Mouse (Mus musculus): ENCODE results near the gene Tbce. TPM values are rescaled to one million over a fixed set of nuclear protein-coding genes. Genes with fewer than 3 reads are reported as not detected.
"Not testable (repeated sequence)": the region's sequence is repeated elsewhere in the genome, so short reads cannot be mapped to it uniquely, and the experiment has no call there.

Tbce gene
- total RNA-seq, 1 experiment from 2014 or later = 57.6 TPM

GRCm38 (mm10) chr13:14035875-14036630 lies 3.4 kb downstream of the Tbce start:
- ATAC-seq (replicated peaks; ENCODE audit: insufficient number of reproducible peaks, low FRiP score, low TSS enrichment, poor library complexity, severe bottlenecking) = no peak

DNA sequence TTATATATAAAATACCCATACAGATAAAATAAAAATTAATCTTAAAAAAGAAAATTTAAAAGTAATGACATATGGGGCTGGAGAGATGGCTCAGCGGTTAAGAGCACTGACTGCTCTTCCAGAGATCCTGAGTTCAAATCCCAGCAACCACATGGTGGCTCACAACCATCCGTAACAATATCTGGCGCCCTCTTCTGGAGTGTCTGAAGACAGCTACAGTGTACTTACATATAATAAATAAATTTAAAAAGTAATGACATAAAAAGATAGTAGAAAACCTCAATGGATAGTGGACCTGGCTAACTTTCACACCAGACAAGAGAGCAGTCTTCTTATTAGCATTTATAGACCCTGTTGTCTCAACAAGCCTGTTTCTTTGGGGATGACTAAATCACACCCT lies 4.1 kb downstream of the Tbce start:
- ATAC-seq (replicated peaks; ENCODE audit: insufficient number of reproducible peaks, low FRiP score, low TSS enrichment, poor library complexity, severe bottlenecking) = not testable (repeated sequence)

DNA sequence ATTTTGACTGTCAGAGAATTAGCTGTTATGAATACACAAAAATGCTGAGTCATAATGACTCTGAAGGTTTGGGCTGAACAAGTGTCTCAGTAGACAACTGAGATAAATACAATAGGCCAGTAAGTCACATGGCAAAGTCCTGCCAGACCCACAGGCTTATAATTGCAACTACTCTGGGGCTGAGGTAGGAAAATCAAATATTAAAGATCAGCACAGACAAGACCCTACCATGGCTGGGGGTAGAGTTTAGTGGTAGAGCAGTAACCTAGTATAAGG lies 5.4 kb downstream of the Tbce start:
- no peak for ATAC-seq (replicated peaks; ENCODE audit: insufficient number of reproducible peaks, low FRiP score, low TSS enrichment, poor library complexity, severe bottlenecking)

- ATAC-seq (replicated peaks; ENCODE audit: insufficient number of reproducible peaks, low FRiP score, low TSS enrichment, poor library complexity, severe bottlenecking) = no peak
Observed at GRCm38 (mm10) chr13:14033309-14034072, 5.9 kb downstream of the Tbce start.

DNA sequence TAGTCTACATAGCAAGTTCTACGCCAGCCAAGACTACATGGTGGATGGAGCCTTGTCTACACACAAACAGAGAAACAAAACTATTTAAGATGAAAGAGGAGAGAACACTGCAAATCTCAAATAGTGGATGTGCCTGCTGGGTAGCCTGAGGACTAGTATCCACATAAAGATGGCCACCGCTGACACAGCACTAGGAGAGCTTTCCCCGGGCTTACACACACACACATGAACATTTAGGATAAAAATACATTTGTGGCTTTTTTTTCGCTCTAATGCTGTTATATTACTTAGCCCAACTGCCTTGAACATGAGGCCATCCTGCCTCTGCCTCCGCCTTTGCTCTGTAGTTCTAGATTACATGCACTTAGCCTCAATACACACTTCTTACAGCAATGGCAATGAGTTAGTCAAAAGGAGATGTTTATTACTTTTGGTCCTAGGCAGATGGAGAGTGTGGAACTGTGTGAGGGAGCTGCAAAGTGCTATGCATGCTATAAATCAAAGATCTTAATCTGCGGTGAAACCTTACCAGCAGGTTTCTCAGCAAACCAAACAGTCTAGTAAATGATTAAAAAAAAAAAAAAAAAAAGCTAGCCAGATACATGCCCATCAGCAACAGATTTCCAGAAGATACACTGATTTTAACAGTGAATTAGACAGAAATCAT lies 13.2 kb downstream of the Tbce start:
- no peak for ATAC-seq (replicated peaks; ENCODE audit: insufficient number of reproducible peaks, low FRiP score, low TSS enrichment, poor library complexity, severe bottlenecking)

- ATAC-seq (replicated peaks; ENCODE audit: insufficient number of reproducible peaks, low FRiP score, low TSS enrichment, poor library complexity, severe bottlenecking) = no peak
Observed at GRCm38 (mm10) chr13:14025554-14025953, 13.9 kb downstream of the Tbce start.

- ATAC-seq (replicated peaks; ENCODE audit: insufficient number of reproducible peaks, low FRiP score, low TSS enrichment, poor library complexity, severe bottlenecking) = not testable (repeated sequence)
Observed at GRCm38 (mm10) chr13:14021417-14021816, 18.0 kb downstream of the Tbce start.

DNA sequence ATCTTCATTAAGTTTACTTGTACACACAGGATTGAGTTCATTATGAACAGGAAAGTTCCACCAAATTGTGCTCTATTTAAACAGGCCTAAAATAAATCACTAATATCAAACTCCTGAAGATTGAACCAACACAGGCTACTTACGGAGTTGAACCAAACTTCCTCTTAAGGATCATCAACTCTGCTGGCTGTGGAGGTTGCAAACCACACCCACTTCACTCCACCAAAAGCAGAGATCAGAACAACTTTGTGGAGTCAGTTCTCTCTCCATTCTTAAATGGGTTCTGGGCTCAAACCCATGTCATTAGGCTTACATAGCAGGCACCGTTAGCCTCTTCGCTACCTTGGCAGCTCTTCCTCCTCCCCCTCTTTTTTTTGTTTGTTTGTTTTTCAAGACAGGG lies 20.6 kb downstream of the Tbce start:
- no peak for ATAC-seq (replicated peaks; ENCODE audit: insufficient number of reproducible peaks, low FRiP score, low TSS enrichment, poor library complexity, severe bottlenecking)

DNA sequence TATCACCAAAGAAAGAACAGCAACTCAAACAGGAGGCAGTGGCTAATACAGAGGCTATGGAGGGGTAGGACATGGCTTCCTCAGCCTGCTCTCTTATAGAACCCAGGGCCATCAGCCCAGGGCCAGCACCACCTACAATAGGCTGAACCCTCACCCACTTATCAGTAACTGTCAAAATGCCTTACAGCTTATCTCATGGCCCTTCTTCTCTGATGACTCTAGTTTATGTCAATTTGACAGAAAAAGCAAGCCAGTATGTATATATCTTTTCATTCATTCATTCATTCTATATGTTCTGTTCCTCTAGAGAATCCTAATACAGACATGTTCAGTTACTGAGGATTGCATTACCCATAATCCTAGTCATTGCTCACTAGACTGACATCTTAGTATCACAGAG lies 21.2 kb downstream of the Tbce start:
- ATAC-seq (replicated peaks; ENCODE audit: insufficient number of reproducible peaks, low FRiP score, low TSS enrichment, poor library complexity, severe bottlenecking) = no peak

GRCm38 (mm10) chr13:14015609-14016008 lies 23.8 kb downstream of the Tbce start:
- ATAC-seq (replicated peaks; ENCODE audit: insufficient number of reproducible peaks, low FRiP score, low TSS enrichment, poor library complexity, severe bottlenecking) = no peak

DNA sequence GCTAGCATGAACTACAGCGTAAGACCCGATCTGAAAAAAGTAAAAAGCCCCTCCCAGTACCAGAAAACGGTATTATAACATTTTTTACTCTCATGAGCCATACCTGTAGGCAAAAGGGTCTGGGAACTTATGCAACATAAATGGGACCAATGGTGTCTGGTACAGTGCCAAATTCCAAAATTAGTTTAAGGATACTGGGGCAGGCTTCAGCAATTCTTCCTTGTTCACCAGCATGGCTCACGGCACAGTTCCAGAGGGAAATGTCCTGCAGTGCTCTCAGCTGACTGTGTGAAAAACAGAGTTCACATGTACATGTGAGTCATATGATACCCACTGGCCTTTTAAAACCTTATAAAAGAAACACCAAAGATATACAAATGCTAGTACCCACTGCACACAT lies 24.9 kb downstream of the Tbce start:
- ATAC-seq (replicated peaks; ENCODE audit: insufficient number of reproducible peaks, low FRiP score, low TSS enrichment, poor library complexity, severe bottlenecking) = no peak

DNA sequence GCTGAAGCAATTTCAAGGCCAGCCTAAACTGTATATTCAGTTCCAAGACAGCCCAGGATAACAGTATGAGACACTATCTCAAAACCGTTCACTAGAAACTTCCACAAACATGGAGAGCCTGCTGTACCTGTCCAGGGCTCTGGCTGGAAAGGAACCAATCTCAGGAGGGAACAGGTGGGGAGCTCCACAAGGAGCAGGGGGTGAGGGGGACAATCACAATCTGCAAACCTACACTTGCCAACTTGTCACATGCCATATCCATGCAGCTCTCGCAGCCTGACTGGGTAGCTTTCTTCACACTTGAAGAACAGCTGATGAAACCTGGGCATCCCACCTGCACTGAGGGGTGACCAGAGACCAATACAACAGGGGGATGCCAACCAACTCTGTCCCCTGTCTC lies 25.4 kb downstream of the Tbce start:
- ATAC-seq (replicated peaks; ENCODE audit: insufficient number of reproducible peaks, low FRiP score, low TSS enrichment, poor library complexity, severe bottlenecking) = no peak

GRCm38 (mm10) chr13:14011454-14011995 lies 27.9 kb downstream of the Tbce start:
- ATAC-seq (replicated peaks; ENCODE audit: insufficient number of reproducible peaks, low FRiP score, low TSS enrichment, poor library complexity, severe bottlenecking) = no peak

GRCm38 (mm10) chr13:14006056-14006455 lies 33.4 kb downstream of the Tbce start:
- ATAC-seq (replicated peaks; ENCODE audit: insufficient number of reproducible peaks, low FRiP score, low TSS enrichment, poor library complexity, severe bottlenecking) = no peak

DNA sequence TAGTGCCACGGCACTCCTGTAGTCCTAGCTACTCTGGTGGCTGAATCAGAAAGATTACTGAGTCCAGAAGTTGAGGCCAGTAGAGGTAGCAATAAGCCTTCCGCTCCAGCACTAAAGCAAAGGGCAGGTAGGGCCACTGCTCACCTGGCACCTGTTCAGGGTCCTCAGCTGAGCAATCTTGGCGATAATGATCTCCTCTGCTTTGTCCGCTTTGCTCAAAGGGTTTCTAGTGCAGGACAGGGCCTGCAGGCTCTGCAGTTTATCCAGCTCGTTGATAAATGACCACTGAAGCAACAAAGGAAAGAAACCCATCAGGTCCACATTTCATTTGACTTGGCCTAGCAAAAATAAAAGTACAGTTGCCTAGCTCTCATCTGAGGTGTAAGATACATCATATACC lies 34.4 kb downstream of the Tbce start:
- no peak for ATAC-seq (replicated peaks; ENCODE audit: insufficient number of reproducible peaks, low FRiP score, low TSS enrichment, poor library complexity, severe bottlenecking)

GRCm38 (mm10) chr13:14004086-14004485 lies 35.4 kb downstream of the Tbce start:
- no peak for ATAC-seq (replicated peaks; ENCODE audit: insufficient number of reproducible peaks, low FRiP score, low TSS enrichment, poor library complexity, severe bottlenecking)

GRCm38 (mm10) chr13:14002706-14003105 lies 36.7 kb downstream of the Tbce start:
- no peak for ATAC-seq (replicated peaks; ENCODE audit: insufficient number of reproducible peaks, low FRiP score, low TSS enrichment, poor library complexity, severe bottlenecking)

DNA sequence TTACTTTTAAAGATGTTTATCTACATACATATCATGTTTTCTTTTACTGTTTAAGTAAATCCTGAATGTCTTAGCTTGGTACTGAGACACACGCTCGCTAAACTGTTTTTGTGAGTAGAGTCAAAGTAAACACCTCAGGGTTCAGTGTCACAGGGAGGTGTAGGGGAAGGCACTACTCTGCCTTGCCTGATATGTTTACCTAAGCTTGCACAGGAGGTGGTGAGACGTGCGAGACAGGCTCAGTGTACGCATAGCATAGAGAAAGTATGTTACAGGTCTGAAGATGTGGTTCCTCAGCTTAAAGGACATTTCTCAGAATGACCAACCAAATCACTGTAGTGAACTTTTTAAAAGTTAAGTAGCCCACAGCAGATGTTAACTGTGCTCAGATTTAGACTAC lies 42.0 kb downstream of the Tbce start:
- no peak for ATAC-seq (replicated peaks; ENCODE audit: insufficient number of reproducible peaks, low FRiP score, low TSS enrichment, poor library complexity, severe bottlenecking)

GRCm38 (mm10) chr13:13995046-13995445 lies 44.4 kb downstream of the Tbce start:
- no peak for ATAC-seq (replicated peaks; ENCODE audit: insufficient number of reproducible peaks, low FRiP score, low TSS enrichment, poor library complexity, severe bottlenecking)

DNA sequence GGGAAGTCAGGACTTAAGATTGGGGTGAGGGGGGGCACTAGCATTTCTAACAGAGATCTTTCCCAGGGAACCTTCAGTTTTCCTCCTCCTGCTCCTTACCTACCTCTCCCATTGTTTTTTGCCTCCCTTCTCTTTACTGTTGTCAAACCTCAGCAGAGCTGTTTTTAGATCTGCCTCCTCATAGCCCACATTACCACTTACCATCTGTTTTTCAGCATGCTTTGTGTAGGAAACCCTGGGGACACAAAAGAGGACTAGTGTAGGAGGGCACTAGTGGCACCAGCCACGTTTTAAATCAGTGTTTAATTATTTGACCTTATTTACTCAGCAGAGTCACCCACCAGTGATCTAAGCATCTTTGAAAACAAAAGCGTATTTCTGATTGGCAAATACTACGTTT lies 46.4 kb downstream of the Tbce start:
- no peak for ATAC-seq (replicated peaks; ENCODE audit: insufficient number of reproducible peaks, low FRiP score, low TSS enrichment, poor library complexity, severe bottlenecking)
